Mouse (Mus musculus): ENCODE measurements around the gene Aym1. TPM values are rescaled to one million over a fixed set of nuclear protein-coding genes. Genes with fewer than 3 reads are reported as not detected.

The Aym1 gene
- polyA plus RNA-seq, 1 experiment from 2014 or later: not detected

DNA sequence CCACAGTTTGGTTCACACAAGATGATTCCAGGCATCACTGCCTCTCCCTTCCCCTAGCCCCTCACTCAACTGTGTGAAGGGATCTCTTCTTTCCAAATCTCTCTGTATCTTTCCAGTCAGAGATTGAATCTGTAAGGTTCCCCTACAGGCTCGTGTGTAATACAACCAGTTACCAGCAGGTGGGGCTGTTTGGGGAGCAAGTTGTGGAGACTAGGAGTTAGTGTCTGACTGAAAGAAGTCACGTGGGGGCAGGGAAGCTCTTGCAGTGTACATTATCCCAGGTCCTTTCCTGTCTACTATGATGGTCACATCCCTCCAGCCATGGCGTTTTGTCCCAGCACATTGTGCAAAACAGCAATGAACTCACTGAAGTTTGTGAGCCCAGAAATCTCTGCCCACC lies 18.7 kb downstream of the Aym1 start:
- no peak overlapping the region for H3K4me2 ChIP-seq (ENCODE audit: low read depth, low read length)
- peaks cover 6% of the 10 kb centered on the region; the same call in 1 of the 2 replicates for H3K4me1 ChIP-seq (ENCODE audit: control insufficient read depth, insufficient read depth, low read length)
- H3K36me3 ChIP-seq (ENCODE audit: control insufficient read depth, insufficient read depth, low read length): no peaks in the 10 kb centered on the region
- H3K4me3 ChIP-seq (ENCODE audit: low read depth, low read length): no peak overlapping the region
- WGBS: 40% methylated on average over 3 of the region's 3 CpGs
- no peaks in the 10 kb centered on the region for H3K9me3 ChIP-seq (ENCODE audit: control insufficient read depth, low read length)
- no peak overlapping the region for H3K27ac ChIP-seq (replicated peaks; ENCODE audit: low read depth, low read length)
- DNase-seq (ENCODE audit: low spot score) (no peak), ATAC-seq (ENCODE audit: low read depth) (no peak)
- no peaks in the 10 kb centered on the region for H3K27me3 ChIP-seq (replicated peaks; ENCODE audit: control insufficient read depth, insufficient read depth, low read length)
- H3K9ac ChIP-seq (ENCODE audit: low read depth, low read length): no peak overlapping the region

DNA sequence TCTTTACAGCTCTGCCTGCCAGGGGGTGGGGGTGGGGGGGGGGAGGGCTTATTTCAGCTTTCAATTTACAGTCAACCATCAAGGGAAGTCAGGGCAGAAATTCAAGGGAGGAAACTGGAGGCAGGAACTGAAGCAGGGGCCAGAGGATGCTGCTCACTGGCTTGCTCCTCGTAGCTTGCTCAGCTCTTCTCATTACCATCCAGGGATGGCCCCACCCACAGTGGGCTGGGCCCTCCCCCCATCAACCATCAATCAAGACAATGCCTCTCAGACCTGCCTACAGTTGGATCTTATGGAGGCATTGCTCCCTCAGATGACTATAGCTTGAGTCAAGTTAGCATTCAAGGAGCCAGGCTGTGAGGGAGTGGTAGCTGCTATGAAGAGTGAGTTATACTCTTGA lies 19.2 kb downstream of the Aym1 start:
- ATAC-seq (ENCODE audit: low read depth) (no peak), DNase-seq (ENCODE audit: low spot score) (no peak)
- H3K4me2 ChIP-seq (ENCODE audit: low read depth, low read length): no peak overlapping the region
- H3K27ac ChIP-seq (replicated peaks; ENCODE audit: low read depth, low read length): no peak overlapping the region
- H3K36me3 ChIP-seq (ENCODE audit: control insufficient read depth, insufficient read depth, low read length): no peaks in the 10 kb centered on the region
- WGBS: 64% methylated on average over 1 of the region's 1 CpGs
- peaks cover 6% of the 10 kb centered on the region; the same call in 1 of the 2 replicates for H3K4me1 ChIP-seq (ENCODE audit: control insufficient read depth, insufficient read depth, low read length)
- no peaks in the 10 kb centered on the region for H3K9me3 ChIP-seq (ENCODE audit: control insufficient read depth, low read length)
- H3K4me3 ChIP-seq (ENCODE audit: low read depth, low read length): no peak overlapping the region
- H3K9ac ChIP-seq (ENCODE audit: low read depth, low read length): no peak overlapping the region
- no peaks in the 10 kb centered on the region for H3K27me3 ChIP-seq (replicated peaks; ENCODE audit: control insufficient read depth, insufficient read depth, low read length)

- Histone ChIP-seq H3K36me3 (ENCODE audit: control insufficient read depth, insufficient read depth, low read length) (no peaks in the 10 kb centered on the region), H3K27me3 (replicated peaks; ENCODE audit: control insufficient read depth, insufficient read depth, low read length) (no peaks in the 10 kb centered on the region), H3K4me1 (ENCODE audit: control insufficient read depth, insufficient read depth, low read length) (no peaks in the 10 kb centered on the region), H3K9ac (ENCODE audit: low read depth, low read length) (no peak overlapping the region), H3K27ac (replicated peaks; ENCODE audit: low read depth, low read length) (no peak overlapping the region), H3K4me3 (ENCODE audit: low read depth, low read length) (no peak overlapping the region), H3K9me3 (ENCODE audit: control insufficient read depth, low read length) (no peaks in the 10 kb centered on the region), H3K4me2 (ENCODE audit: low read depth, low read length) (no peak overlapping the region)
- DNase-seq (ENCODE audit: low spot score) (no peak), ATAC-seq (ENCODE audit: low read depth) (no peak)
- 59% methylated on average over 5 of the region's 5 CpGs for WGBS
Observed at GRCm38 (mm10) chr5:113379416-113379815, 22.3 kb downstream of the Aym1 start.

GRCm38 (mm10) chr5:113380553-113380952 lies 23.5 kb downstream of the Aym1 start:
- Histone ChIP-seq H3K27ac (replicated peaks; ENCODE audit: low read depth, low read length) (no peak overlapping the region), H3K36me3 (ENCODE audit: control insufficient read depth, insufficient read depth, low read length) (no peaks in the 10 kb centered on the region), H3K4me3 (ENCODE audit: low read depth, low read length) (no peak overlapping the region), H3K27me3 (replicated peaks; ENCODE audit: control insufficient read depth, insufficient read depth, low read length) (no peaks in the 10 kb centered on the region), H3K4me2 (ENCODE audit: low read depth, low read length) (no peak overlapping the region), H3K9me3 (ENCODE audit: control insufficient read depth, low read length) (no peaks in the 10 kb centered on the region), H3K4me1 (ENCODE audit: control insufficient read depth, insufficient read depth, low read length) (no peaks in the 10 kb centered on the region), H3K9ac (ENCODE audit: low read depth, low read length) (no peak overlapping the region)
- WGBS: 82% methylated on average over 8 of the region's 8 CpGs
- ATAC-seq (ENCODE audit: low read depth): no peak
- no peak for DNase-seq (ENCODE audit: low spot score)

DNA sequence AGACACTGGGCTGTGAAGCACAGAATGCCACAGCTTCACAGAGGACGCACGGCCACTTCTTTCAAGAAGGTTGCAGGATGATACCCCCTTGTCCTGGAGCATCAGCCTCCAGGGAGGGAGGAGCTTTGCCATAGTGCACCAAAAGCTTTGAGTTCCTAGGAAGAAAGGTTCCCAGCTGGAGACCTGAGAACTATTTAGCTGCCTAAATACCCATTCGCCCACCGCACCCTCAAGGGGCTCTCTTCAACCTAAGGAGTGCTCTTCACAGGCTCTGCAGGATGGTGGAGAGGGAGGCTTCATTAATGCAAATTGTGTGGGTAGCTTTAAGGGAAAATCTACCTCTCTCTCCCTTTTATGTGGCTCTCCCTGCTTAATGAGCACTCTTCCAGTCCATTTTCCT lies 25.5 kb downstream of the Aym1 start:
- Histone ChIP-seq H3K9ac (ENCODE audit: low read depth, low read length) (no peak overlapping the region), H3K36me3 (ENCODE audit: control insufficient read depth, insufficient read depth, low read length) (no peaks in the 10 kb centered on the region), H3K4me1 (ENCODE audit: control insufficient read depth, insufficient read depth, low read length) (no peaks in the 10 kb centered on the region), H3K9me3 (ENCODE audit: control insufficient read depth, low read length) (no peaks in the 10 kb centered on the region), H3K27me3 (replicated peaks; ENCODE audit: control insufficient read depth, insufficient read depth, low read length) (no peaks in the 10 kb centered on the region), H3K27ac (replicated peaks; ENCODE audit: low read depth, low read length) (no peak overlapping the region), H3K4me3 (ENCODE audit: low read depth, low read length) (no peak overlapping the region), H3K4me2 (ENCODE audit: low read depth, low read length) (no peak overlapping the region)
- ATAC-seq (ENCODE audit: low read depth): no peak
- DNase-seq (ENCODE audit: low spot score): no peak
- 54% methylated on average over 4 of the region's 4 CpGs for WGBS

DNA sequence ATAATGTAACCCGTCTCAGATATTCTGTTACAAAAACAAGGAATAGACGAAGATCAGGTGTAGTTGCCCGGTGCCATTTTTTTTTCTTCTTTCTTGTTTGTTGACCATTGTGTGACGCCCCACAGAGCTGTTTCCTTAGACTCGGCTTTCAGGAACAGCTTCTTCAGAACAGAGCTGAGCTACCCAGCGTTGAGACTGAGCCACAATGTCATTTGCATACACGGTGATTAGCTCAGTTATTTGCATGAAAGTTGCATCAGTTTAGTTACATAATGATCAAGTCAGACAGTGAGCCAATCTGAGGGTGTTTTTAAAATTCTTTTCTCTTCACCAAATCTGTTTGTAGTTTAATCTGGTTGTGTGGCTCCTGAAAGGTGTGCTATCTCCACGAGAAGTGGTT lies 36.7 kb downstream of the Aym1 start:
- Histone ChIP-seq H3K27me3 (replicated peaks; ENCODE audit: control insufficient read depth, insufficient read depth, low read length) (no peaks in the 10 kb centered on the region), H3K9ac (ENCODE audit: low read depth, low read length) (no peak overlapping the region), H3K4me1 (ENCODE audit: control insufficient read depth, insufficient read depth, low read length) (no peaks in the 10 kb centered on the region), H3K4me3 (ENCODE audit: low read depth, low read length) (no peak overlapping the region), H3K36me3 (ENCODE audit: control insufficient read depth, insufficient read depth, low read length) (no peaks in the 10 kb centered on the region), H3K4me2 (ENCODE audit: low read depth, low read length) (no peak overlapping the region), H3K27ac (replicated peaks; ENCODE audit: low read depth, low read length) (no peak overlapping the region), H3K9me3 (ENCODE audit: control insufficient read depth, low read length) (no peaks in the 10 kb centered on the region)
- 53% methylated on average over 8 of the region's 8 CpGs for WGBS
- DNase-seq (ENCODE audit: low spot score) (no peak), ATAC-seq (ENCODE audit: low read depth) (no peak)

DNA sequence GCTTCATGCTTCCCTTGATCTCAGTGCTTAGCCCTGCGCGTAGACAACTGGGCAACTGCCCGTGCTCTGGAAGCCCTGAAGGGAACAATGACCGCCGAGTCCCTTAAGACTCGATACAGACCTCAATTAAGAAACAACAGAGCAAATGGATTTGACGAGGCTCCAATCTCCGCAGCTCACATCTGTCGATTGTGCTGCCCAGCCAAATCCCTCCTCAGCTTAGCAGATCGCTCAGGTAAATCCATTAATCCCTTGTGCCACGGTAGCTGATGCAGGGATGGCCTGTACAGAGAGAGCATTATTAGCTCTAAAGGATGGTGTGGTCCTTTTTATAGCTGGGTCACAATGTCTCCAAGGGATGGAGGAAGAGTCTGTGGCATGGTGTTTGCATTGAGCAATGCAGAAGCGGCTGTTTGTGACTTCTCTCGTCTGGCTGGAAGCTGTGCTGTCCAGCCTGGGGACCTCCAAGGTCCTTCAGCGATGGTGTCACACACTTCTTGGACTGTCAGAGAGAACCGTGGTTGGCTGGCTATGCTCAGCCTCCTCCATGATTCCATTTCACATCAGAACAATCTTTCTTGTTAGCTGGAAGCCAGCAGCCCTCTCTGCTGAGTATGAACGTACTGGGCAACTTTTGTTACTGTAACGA lies 39.3 kb downstream of the Aym1 start:
- 78% methylated on average over 17 of the region's 17 CpGs for WGBS
- no peaks in the 10 kb centered on the region for H3K4me1 ChIP-seq (ENCODE audit: control insufficient read depth, insufficient read depth, low read length)
- H3K27me3 ChIP-seq (replicated peaks; ENCODE audit: control insufficient read depth, insufficient read depth, low read length): no peaks in the 10 kb centered on the region
- DNase-seq (ENCODE audit: low spot score) (no peak), ATAC-seq (ENCODE audit: low read depth) (no peak)
- no peak overlapping the region for H3K9ac ChIP-seq (ENCODE audit: low read depth, low read length)
- no peaks in the 10 kb centered on the region for H3K36me3 ChIP-seq (ENCODE audit: control insufficient read depth, insufficient read depth, low read length)
- H3K27ac ChIP-seq (replicated peaks; ENCODE audit: low read depth, low read length): no peak overlapping the region
- H3K4me3 ChIP-seq (ENCODE audit: low read depth, low read length): no peak overlapping the region
- no peak overlapping the region for H3K4me2 ChIP-seq (ENCODE audit: low read depth, low read length)
- 0 out of 2 replicates have a peak, but pooled peaks cover 5% of the 10 kb centered on the region for H3K9me3 ChIP-seq (ENCODE audit: control insufficient read depth, low read length)

GRCm38 (mm10) chr5:113397443-113398317 lies 40.6 kb downstream of the Aym1 start:
- no peak overlapping the region for H3K4me3 ChIP-seq (ENCODE audit: low read depth, low read length)
- H3K9me3 ChIP-seq (ENCODE audit: control insufficient read depth, low read length): 0 out of 2 replicates have a peak, but pooled peaks cover 5% of the 10 kb centered on the region
- H3K9ac ChIP-seq (ENCODE audit: low read depth, low read length): no peak overlapping the region
- no peaks in the 10 kb centered on the region for H3K27me3 ChIP-seq (replicated peaks; ENCODE audit: control insufficient read depth, insufficient read depth, low read length)
- DNase-seq (ENCODE audit: low spot score) (no peak), ATAC-seq (ENCODE audit: low read depth) (no peak)
- H3K27ac ChIP-seq (replicated peaks; ENCODE audit: low read depth, low read length): no peak overlapping the region
- no peaks in the 10 kb centered on the region for H3K36me3 ChIP-seq (ENCODE audit: control insufficient read depth, insufficient read depth, low read length)
- no peaks in the 10 kb centered on the region for H3K4me1 ChIP-seq (ENCODE audit: control insufficient read depth, insufficient read depth, low read length)
- no peak overlapping the region for H3K4me2 ChIP-seq (ENCODE audit: low read depth, low read length)
- WGBS: 73% methylated on average over 17 of the region's 17 CpGs

All from embryonic facial prominence, embryonic 14.5 days (tissue).